Mouse (Mus musculus) CD4-positive, CD25-positive, alpha-beta regulatory T cell, adult 4 months (primary cell): ENCODE results near the gene Atg3. TPM values are rescaled to one million over a fixed set of nuclear protein-coding genes. Genes with fewer than 3 reads are reported as not detected.
A peak's percentile ranks its signal among the peaks of the same experiment; 100 is the strongest.

Experiments
- ATAC-seq: one replicate; pipeline ENCODE4 v1.8.0; 2017
- polyA plus RNA-seq, 2 experiments: library from polyadenylated mRNA; unstranded; fragments of 100-300 nt; shearing (Covaris generic); gene quantifications; one replicate each; pipeline ENCODE4 v1.2.1; 2017

Atg3 gene
- 10 to 100 TPM; 11.8 to 17.9 TPM for polyA plus RNA-seq

- peak; percentile 93 for ATAC-seq
These were observed at the start of gene Atg3, which contains the start of gene Slc35a5 for GRCm38 (mm10) chr16:45158522-45159388. TSS of gene Atg3 (plus strand) at chr16:45158785. TSS of gene Slc35a5 (minus strand) at chr16:45158706.

DNA sequence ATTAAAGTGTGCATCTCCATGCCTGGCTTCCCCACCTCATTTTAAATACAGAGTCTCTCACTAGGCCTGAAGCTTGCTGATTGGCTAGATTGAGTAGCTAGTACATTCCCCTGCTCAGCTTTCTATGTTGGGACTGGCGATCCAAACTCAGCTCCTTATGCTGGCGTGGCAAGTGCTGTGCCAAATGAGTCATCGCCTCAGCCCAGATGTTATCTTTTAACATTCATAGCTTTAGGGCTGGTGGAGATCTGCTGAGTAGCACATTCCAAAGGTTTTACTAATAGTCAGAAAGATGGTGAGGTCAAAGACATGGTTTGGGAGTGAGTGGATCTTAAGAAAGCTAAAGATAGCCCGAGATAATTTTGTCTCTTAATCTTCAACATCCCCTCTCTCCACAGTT is 48.1 kb upstream of the Atg3 start:
- ATAC-seq = no peak

DNA sequence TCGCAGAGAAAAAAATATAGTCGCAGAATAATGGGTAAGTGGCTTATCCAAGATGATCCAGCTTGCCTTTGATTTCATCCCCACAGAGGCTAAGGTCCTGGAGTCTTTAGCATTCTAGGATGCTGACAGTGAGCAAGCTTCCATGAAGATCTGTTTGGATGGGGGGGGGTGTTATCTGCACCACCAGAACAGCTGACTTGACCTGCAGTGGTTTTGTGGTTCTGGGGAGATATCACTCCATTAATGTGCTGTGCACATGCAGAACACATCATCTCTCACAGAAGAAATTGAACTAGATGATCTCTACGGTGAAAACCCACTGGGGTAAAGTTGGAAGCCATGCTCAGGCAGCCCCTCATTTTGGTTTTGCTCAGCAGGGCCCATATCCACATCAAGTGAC is 41.4 kb upstream of the Atg3 start:
- ATAC-seq = no peak

GRCm38 (mm10) chr16:45118760-45119159 is 39.8 kb upstream of the Atg3 start:
- no peak for ATAC-seq

GRCm38 (mm10) chr16:45120844-45121425 is 37.6 kb upstream of the Atg3 start:
- ATAC-seq = no peak

- no peak for ATAC-seq
These were observed 36.0 kb upstream of the Atg3 start for GRCm38 (mm10) chr16:45122571-45122970.

- ATAC-seq = peak; percentile 93
These were observed 34.1 kb upstream of the Atg3 start for GRCm38 (mm10) chr16:45124230-45125203.

DNA sequence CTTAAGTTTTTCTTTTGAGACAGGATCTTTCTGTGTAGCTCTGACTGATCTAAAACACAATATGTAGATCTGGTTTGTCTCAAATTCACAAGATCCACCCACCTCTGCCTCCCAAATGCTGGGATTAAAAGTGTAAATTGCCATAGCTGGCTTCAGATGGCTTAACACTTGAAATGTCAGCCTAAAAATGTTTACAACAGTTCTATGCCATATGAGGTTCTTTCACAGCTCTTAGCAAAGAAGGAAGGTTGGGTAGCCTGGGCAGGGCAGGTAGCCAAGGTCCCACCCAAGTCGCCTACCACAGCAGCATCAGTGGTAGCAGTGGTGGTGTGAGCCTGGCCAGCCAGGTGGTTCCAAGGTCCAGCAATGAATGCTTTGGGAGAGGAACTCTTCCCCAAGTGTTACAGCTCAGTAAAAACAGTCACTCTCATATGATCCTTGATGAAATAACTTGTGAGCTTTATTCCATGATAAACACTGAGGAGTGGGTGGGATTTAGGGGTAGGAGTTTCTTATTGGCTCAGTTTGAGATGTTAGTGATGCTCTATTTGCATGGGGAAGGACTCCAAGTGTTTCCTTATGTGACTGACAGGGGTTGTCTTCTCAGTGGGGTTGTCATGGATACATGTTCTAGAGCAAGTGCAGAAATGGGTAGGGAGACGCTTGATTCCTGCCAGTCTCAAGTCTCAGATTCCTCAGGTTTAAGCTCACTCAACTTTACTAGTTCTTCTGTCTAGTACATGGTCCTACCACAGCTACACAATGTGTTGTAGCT is 30.5 kb upstream of the Atg3 start:
- no peak for ATAC-seq

DNA sequence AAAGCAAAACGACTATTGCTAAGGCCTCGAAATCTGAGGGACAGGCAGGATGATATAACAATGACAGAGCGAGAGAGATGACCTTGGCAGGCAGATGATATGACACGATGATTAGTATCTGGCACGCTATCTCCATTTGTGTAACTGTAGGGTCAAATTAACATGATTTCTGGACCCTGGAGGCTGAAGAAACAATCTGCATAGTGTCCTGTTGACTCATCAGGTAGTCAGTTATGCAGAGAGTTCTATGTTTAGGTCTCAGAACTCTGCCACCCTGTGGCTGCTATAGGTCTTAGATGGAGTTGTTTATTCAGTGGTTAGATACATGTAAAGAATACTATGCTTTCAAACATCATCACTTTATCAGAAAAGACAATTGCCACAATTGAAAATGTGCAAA is 16.9 kb upstream of the Atg3 start:
- ATAC-seq = peak; percentile 58

GRCm38 (mm10) chr16:45142565-45142964 is 16.0 kb upstream of the Atg3 start:
- ATAC-seq = no peak

DNA sequence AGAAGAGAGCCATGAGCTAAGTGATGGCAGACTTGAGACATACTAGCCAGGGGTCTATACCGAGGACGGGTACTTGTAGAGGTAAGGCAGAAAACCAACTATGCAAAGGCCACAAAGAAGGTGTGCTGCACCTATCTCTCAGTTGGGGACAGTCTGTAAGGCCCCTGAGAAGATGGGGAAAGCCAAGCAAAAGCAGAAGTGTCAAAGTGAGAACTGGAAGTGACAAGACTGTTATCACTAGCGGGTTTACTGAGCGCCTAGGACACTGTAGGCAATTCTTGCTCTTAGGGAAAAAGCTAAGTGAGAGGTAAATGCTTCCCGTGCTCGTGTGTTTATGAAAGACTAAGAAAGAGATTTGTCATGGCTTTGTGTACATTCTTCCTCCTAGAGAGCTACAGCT is 13.5 kb upstream of the Atg3 start:
- ATAC-seq = no peak

GRCm38 (mm10) chr16:45148488-45149082 is 10.0 kb upstream of the Atg3 start:
- ATAC-seq = no peak

GRCm38 (mm10) chr16:45154741-45155250 is 3.8 kb upstream of the Atg3 start:
- no peak for ATAC-seq

DNA sequence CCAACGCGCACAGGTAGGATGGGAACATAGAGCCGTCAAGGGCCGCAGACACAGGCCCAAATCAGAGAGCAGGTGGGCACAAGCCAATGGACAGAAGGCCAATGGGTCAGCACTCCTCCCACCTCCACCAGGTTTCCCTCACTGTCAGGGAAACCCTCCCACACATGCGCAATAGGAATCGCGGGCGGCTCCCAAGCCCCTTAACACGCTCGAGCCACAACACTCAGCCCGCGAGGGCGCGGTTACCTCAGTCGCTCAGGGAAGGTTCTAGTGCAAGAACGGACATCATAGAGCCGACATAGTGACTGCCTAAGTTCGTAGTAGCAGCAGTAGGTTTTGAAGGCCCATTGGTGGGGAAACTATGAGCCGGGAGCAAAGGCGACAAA is 456 bp upstream of the Atg3 start:
- peak; percentile 30 for ATAC-seq

DNA sequence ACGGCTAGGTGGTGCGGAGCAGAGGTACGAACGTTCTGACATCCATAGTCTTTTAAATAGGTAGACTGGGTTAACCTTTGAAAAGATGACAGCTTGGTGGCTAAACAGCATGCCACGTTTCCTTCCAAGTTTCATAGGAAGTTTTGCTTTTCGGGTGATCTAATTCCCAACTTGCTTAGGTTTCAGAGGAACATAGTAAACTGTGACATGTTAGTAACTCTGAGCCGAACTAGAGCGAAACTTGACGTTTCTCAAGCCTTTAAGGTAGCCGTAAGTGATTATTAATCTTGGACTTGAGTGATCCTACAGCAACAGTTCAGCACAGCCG is 768 bp downstream of the Atg3 start:
- no peak for ATAC-seq

DNA sequence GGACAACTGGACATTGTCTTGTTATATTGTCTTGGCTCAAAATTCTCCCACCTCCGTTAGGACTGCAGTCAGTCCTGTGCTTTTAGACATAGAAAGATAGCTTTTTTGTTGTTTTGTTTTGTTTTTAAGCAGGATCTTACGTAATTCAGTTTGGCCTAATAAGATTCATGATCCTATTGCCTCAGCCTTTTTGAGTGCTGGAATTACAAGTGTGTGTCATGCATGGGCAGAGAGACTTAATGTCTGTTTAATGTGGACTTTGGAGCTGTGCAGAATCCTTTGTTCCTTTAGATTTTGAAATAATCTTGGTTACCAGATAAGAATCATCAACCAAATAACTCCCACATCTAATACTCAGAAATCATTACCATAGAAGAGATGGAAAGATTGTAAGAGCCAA is 20.0 kb downstream of the Atg3 start:
- no peak for ATAC-seq

- ATAC-seq = peak; percentile 88
These were observed 23.2 kb downstream of the Atg3 start for GRCm38 (mm10) chr16:45181824-45182223.

DNA sequence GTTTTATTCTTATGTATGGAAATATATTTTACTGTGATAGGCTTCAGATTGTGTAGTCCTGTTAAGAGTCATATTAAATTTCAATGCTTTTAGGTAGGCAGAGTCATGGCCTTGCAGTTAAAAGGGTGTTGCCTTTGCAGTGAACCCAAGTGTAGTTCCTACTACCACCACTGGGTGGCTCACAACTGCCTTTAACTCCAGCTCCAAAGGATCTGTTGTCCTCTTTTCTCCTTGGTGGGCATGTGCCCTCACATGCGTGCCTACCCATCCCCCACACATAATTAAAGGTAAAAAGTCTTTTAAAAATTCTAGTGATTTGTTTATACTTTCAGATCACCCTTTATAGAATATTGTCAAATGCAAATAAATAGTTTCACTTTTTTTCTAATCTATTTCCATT is 34.0 kb downstream of the Atg3 start:
- peak; percentile 75 for ATAC-seq

GRCm38 (mm10) chr16:45196816-45197215 is 38.2 kb downstream of the Atg3 start:
- peak; percentile 85 for ATAC-seq

DNA sequence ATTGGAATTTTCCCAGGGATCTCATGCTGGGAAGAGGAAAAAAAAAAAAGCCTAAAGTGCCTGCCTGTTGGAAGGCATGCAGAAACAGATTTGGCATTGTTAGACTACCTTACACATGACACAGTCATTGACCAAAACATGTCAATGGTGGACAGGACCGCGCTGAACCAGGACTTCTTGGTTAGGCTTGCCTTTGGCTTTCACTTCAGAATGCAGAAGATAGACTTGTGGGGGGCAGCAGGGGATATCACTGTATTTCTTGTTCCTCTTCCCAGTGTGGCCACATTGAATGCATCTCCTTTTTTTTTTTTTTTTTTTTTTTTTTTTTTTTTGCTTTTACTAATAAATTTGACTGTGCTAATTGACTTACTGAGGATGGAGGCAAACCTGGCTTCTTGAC is 42.8 kb downstream of the Atg3 start:
- ATAC-seq = no peak

DNA sequence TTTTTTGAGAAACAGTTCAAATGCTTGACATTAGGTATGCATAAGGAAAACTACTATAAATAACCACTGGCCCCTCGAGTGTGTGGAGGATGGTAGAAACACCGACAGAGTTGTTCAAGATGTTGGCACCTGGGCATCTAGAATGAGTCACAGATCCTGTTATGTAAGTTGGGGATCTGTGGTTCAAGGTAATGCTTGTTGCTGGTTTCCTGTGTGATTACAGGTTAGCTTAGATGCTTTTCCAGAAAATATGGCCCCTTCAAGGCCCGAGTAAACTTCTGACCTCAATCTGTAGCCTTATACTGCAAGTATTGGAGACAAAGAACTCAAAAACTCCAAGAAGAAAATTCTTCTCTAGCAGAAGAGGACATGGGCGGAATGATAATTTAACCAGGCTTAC is 45.9 kb downstream of the Atg3 start:
- no peak for ATAC-seq
